Mouse (Mus musculus): Measurements from ENCODE around the gene Cxcr4.

DNA sequence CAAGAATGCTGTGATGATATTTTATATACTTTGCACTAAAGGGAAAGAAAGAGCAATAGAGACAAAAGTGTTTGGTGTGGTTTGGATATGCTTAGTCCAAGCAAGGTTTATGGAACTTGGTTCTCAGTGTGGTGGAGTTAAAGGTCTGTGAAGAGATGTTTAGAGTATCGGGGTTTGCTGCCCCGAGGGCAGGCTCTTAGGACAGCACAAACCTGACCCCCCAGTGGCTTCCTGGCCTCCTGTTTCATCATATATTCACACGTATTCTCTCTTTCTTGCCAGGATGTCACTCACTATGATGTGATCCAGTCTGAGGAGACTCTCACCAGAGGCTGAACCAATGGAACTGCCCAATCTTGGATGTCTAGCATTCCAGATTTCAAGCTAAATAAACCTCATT lies 43.1 kb downstream of the Cxcr4 start:
- TF ChIP-seq CTCF (IDR thresholded peaks at IDR 0.05; ENCODE audit: low read depth, low read length) = no peak
- TF ChIP-seq POLR2A (IDR thresholded peaks at IDR 0.05; ENCODE audit: extremely low read depth, insufficient read depth, low read length) = no peak
